Mouse (Mus musculus): Measurements from ENCODE around the gene Ctps2. TPM values are rescaled to one million over a fixed set of nuclear protein-coding genes. Genes with fewer than 3 reads are reported as not detected.

Gene Ctps2
- polyA plus RNA-seq (2012; rRNA removed): 90.2 and 96.3 TPM in 2 replicates

GRCm38 (mm10) chrX:162900938-162901337 is at the start of gene Ctps2:
Gene Ctps2, plus strand, starts transcription at chrX:162901238.

GRCm38 (mm10) chrX:162887931-162888511 is 13.0 kb upstream of the Ctps2 start, which contains the start of gene Syap1:
Gene Syap1, minus strand, starts transcription at chrX:162888447.

GRCm38 (mm10) chrX:162964383-162964782 is 63.3 kb downstream of the Ctps2 start, which contains the start of gene S100g:
Gene S100g, minus strand, starts transcription at chrX:162964599.

Other genes with a start within 250 kb of the Ctps2 start
- gene Rbbp7, start 140.8 kb upstream of the Ctps2 start, polyA plus RNA-seq (2012; rRNA removed): 143 and 151 TPM in 2 replicates
- 11.4 and 12.0 TPM in 2 replicates for gene Txlng, start 71.8 kb upstream of the Ctps2 start, polyA plus RNA-seq (2012; rRNA removed)
- 29.2 and 29.6 TPM in 2 replicates for gene Syap1, start 12.8 kb upstream of the Ctps2 start, polyA plus RNA-seq (2012; rRNA removed)
- 0.25 TPM in 1 of 2 replicates, not detected in the other for gene S100g, start 63.4 kb downstream of the Ctps2 start, polyA plus RNA-seq (2012; rRNA removed)